Mouse (Mus musculus): Measurements from ENCODE around the gene Ppp1r14a. TPM values are rescaled to one million over a fixed set of nuclear protein-coding genes. Genes with fewer than 3 reads are reported as not detected.

The Ppp1r14a gene
- total and polyA plus RNA-seq, 3 experiments: 3.8 to 7.1 TPM; not detected in 1

- no peak for TF ChIP-seq GATA1 (IDR thresholded peaks at IDR 0.05; ENCODE audit: low read depth, low read length)
- TF ChIP-seq BHLHE40 (IDR thresholded peaks at IDR 0.05; ENCODE audit: borderline replicate concordance, low read depth, low read length): peak; percentile 73; the same call in 1 of the 2 replicates
- no peak for TF ChIP-seq ZNF384 (IDR thresholded peaks at IDR 0.05; ENCODE audit: low read depth, low read length)
- TF ChIP-seq CHD2 (IDR thresholded peaks at IDR 0.05; ENCODE audit: low read length): peak; percentile 84
Observed at GRCm38 (mm10) chr7:29307350-29308104, 18.4 kb downstream of the Ppp1r14a start (continued).

GRCm38 (mm10) chr7:29309221-29309721 is 20.2 kb downstream of the Ppp1r14a start:
- Histone ChIP-seq H3K9ac (ENCODE audit: control insufficient read depth, low read depth, low read length, poor library complexity, severe bottlenecking) (peak overlapping the region; percentile 68), H3K27me3 (ENCODE audit: control insufficient read depth in 1 of 2, insufficient read depth in 2 of 2, low read length in 2 of 2) (no peaks in the 10 kb centered on the region), H3K4me3 (ENCODE audit: control insufficient read depth in 1 of 2, insufficient read depth in 1 of 2, low read depth in 2 of 2, low read length in 2 of 2) (peak overlapping the region; percentile 59 to 81), H3K4me1 (ENCODE audit: control insufficient read depth in 1 of 2, insufficient read depth in 2 of 2, low read length in 2 of 2) (peaks cover 20 to 28% of the 10 kb centered on the region in 2 experiments), H3K79me2 (ENCODE audit: control insufficient read depth, insufficient read depth, low read length, poor library complexity) (no peaks in the 10 kb centered on the region; the same call in none of the 2 replicates), H3K27ac (ENCODE audit: control insufficient read depth, low read depth, low read length) (no peak overlapping the region; the same call in 1 of the 2 replicates), H3K36me3 (ENCODE audit: control insufficient read depth in 1 of 2, insufficient read depth in 2 of 2, low read length in 2 of 2) (peaks cover 0 to 19% of the 10 kb centered on the region in 2 experiments; a peak in 2 of 4 replicates), H3K9me3 (replicated peaks; ENCODE audit: insufficient read depth, low read length) (no peaks in the 10 kb centered on the region)
- TF ChIP-seq UBTF (IDR thresholded peaks at IDR 0.05; ENCODE audit: borderline replicate concordance, insufficient read depth, low read depth, low read length): no peak
- TF ChIP-seq MXI1 (IDR thresholded peaks at IDR 0.05; ENCODE audit: low read depth, low read length): no peak
- TF ChIP-seq SIN3A (IDR thresholded peaks at IDR 0.05; ENCODE audit: low read length): 0 out of 2 replicates have a peak, but pooled peaks have one; percentile 11
- TF ChIP-seq ZKSCAN1 (IDR thresholded peaks at IDR 0.05; ENCODE audit: low read depth, low read length): no peak
- peak; percentile 61 for DNase-seq (ENCODE audit: low read depth, low spot score)

- Histone ChIP-seq H3K9ac (ENCODE audit: control insufficient read depth, low read depth, low read length, poor library complexity, severe bottlenecking) (peak overlapping the region; percentile 68), H3K9me3 (replicated peaks; ENCODE audit: insufficient read depth, low read length) (no peaks in the 10 kb centered on the region), H3K36me3 (ENCODE audit: control insufficient read depth in 1 of 2, insufficient read depth in 2 of 2, low read length in 2 of 2) (peaks cover 0 to 19% of the 10 kb centered on the region in 2 experiments; a peak in 2 of 4 replicates), H3K27ac (ENCODE audit: control insufficient read depth, low read depth, low read length) (no peak overlapping the region), H3K4me1 (ENCODE audit: control insufficient read depth in 1 of 2, insufficient read depth in 2 of 2, low read length in 2 of 2) (peaks cover 20 to 26% of the 10 kb centered on the region in 2 experiments), H3K4me3 (ENCODE audit: control insufficient read depth in 1 of 2, insufficient read depth in 1 of 2, low read depth in 2 of 2, low read length in 2 of 2) (peak overlapping the region; percentile 59 to 81), H3K27me3 (ENCODE audit: control insufficient read depth in 1 of 2, insufficient read depth in 2 of 2, low read length in 2 of 2) (no peaks in the 10 kb centered on the region), H3K79me2 (ENCODE audit: control insufficient read depth, insufficient read depth, low read length, poor library complexity) (no peaks in the 10 kb centered on the region; the same call in none of the 2 replicates)
- TF ChIP-seq MYC (IDR thresholded peaks at IDR 0.05; ENCODE audit: low read depth, low read length): no peak
- TF ChIP-seq ZKSCAN1 (IDR thresholded peaks at IDR 0.05; ENCODE audit: low read depth, low read length): no peak
- TF ChIP-seq RCOR1 (IDR thresholded peaks at IDR 0.05; ENCODE audit: low read depth, low read length): no peak
- TF ChIP-seq ZMIZ1 (IDR thresholded peaks at IDR 0.05; ENCODE audit: low read depth, low read length): no peak
- no peak for TF ChIP-seq TAL1 (IDR thresholded peaks at IDR 0.05; ENCODE audit: low read length)
- no peak for TF ChIP-seq ZNF384 (IDR thresholded peaks at IDR 0.05; ENCODE audit: low read depth, low read length)
- no peak for TF ChIP-seq UBTF (IDR thresholded peaks at IDR 0.05; ENCODE audit: borderline replicate concordance, insufficient read depth, low read depth, low read length)
- no peak for TF ChIP-seq JUND (IDR thresholded peaks at IDR 0.05; ENCODE audit: low read depth, low read length)
- TF ChIP-seq CHD2 (IDR thresholded peaks at IDR 0.05; ENCODE audit: low read length): no peak
- DNase-seq (ENCODE audit: low read depth, low spot score): no peak
Observed at GRCm38 (mm10) chr7:29309749-29310148, 20.6 kb downstream of the Ppp1r14a start.

All from MEL (cell line).